Mouse (Mus musculus): ENCODE results near the gene Hip1. TPM values are rescaled to one million over a fixed set of nuclear protein-coding genes. Genes with fewer than 3 reads are reported as not detected.

The Hip1 gene
- total RNA-seq, 1 experiment: 42.9 TPM

DNA sequence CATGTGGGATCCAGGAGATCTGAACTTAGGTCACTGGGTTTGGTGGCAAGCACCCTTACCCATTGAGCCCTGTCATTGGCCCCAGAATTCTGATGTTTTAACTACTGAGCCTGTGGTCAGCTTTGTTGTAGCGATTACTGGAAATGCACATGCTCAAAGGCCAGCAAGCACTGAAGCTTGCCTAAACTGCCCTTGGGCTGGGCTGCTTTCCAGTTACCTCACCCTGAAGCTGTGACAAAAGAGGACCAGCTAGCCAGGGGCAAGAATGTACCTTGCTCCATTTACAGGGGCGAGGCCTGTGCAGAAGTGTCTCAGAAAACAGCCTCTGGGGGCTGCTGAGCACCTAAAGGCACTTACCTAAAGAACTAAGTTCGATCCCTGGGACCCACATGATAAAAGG, 51.8 kb downstream of the Hip1 start:
- no peaks in the 10 kb centered on the region for H3K9me3 ChIP-seq (ENCODE audit: control insufficient read depth, insufficient read depth, low read depth, low read length)
- H3K27ac ChIP-seq (ENCODE audit: insufficient read depth, low read depth, low read length, poor library complexity, severe bottlenecking): peak overlapping the region; percentile 56; the same call in 1 of the 2 replicates
- H3K4me1 ChIP-seq (ENCODE audit: control insufficient read depth in 2 of 2, insufficient read depth in 2 of 2, low read length in 2 of 2, poor library complexity in 1 of 2): peaks cover 6 to 25% of the 10 kb centered on the region in 2 experiments
- TF ChIP-seq ZC3H11A (IDR thresholded peaks at IDR 0.05; ENCODE audit: borderline replicate concordance, low read depth, low read length) (no peak), CHD2 (IDR thresholded peaks at IDR 0.05; ENCODE audit: low read depth, low read length) (no peak), ZNF384 (IDR thresholded peaks at IDR 0.05; ENCODE audit: low read depth, low read length) (no peak), HCFC1 (IDR thresholded peaks at IDR 0.05; ENCODE audit: borderline replicate concordance, insufficient read depth, low read length) (no peak), MAFK (IDR thresholded peaks at IDR 0.05; ENCODE audit: insufficient read depth, low read depth, low read length) (no peak)
- DNase-seq (ENCODE audit: low read depth, low spot score): peak; percentile 44
- no peak overlapping the region for H3K9ac ChIP-seq (ENCODE audit: insufficient read depth, low read depth, low read length, poor library complexity, severe bottlenecking)
- in situ Hi-C loops (cut with MboI; ENCODE audit: low sequenced_read_pairs in 2 of 2, unreplicated experiment in 2 of 2): no loop called here
- no peaks in the 10 kb centered on the region for H3K36me3 ChIP-seq (ENCODE audit: control insufficient read depth, insufficient read depth, low read length, poor library complexity, severe bottlenecking)
- no peak overlapping the region for H3K4me3 ChIP-seq (ENCODE audit: insufficient read depth in 1 of 2, low read depth in 1 of 2, low read length in 2 of 2, poor library complexity in 1 of 2, severe bottlenecking in 1 of 2)

DNA sequence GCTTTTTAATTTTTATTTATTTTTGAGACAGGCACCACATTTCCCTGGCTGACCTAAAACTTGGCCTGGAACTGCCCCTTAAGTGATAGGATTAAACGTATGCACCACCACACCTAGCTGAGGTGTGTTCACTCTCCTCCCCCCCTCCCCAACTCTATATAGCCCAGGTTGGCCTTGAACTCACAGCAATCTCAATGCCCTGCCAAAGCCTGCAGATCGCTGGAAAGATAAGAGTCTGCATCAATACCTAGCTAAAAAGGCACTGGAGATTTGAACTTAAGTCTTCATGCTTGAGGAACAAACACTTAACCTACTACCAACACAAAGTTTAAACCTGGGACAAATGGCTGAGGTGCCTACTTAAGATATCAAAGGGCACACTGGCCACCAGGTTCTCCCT, 52.8 kb downstream of the Hip1 start:
- Histone ChIP-seq H3K4me3 (ENCODE audit: insufficient read depth in 1 of 2, low read depth in 1 of 2, low read length in 2 of 2, poor library complexity in 1 of 2, severe bottlenecking in 1 of 2) (no peak overlapping the region), H3K4me1 (ENCODE audit: control insufficient read depth in 2 of 2, insufficient read depth in 2 of 2, low read length in 2 of 2, poor library complexity in 1 of 2) (peaks cover 8 to 28% of the 10 kb centered on the region in 2 experiments), H3K36me3 (ENCODE audit: control insufficient read depth, insufficient read depth, low read length, poor library complexity, severe bottlenecking) (peaks cover under 1% of the 10 kb centered on the region; the same call in 1 of the 2 replicates), H3K27ac (ENCODE audit: insufficient read depth, low read depth, low read length, poor library complexity, severe bottlenecking) (peak overlapping the region; percentile 56; the same call in 1 of the 2 replicates), H3K9me3 (ENCODE audit: control insufficient read depth, insufficient read depth, low read depth, low read length) (no peaks in the 10 kb centered on the region), H3K9ac (ENCODE audit: insufficient read depth, low read depth, low read length, poor library complexity, severe bottlenecking) (no peak overlapping the region; the same call in 1 of the 2 replicates)
- no peak for DNase-seq (ENCODE audit: low read depth, low spot score)
- TF ChIP-seq ZC3H11A (IDR thresholded peaks at IDR 0.05; ENCODE audit: borderline replicate concordance, low read depth, low read length): no peak
- TF ChIP-seq HCFC1 (IDR thresholded peaks at IDR 0.05; ENCODE audit: borderline replicate concordance, insufficient read depth, low read length): no peak
- TF ChIP-seq ZNF384 (IDR thresholded peaks at IDR 0.05; ENCODE audit: low read depth, low read length): no peak
- no peak for TF ChIP-seq CHD2 (IDR thresholded peaks at IDR 0.05; ENCODE audit: low read depth, low read length)
- no peak for TF ChIP-seq MAFK (IDR thresholded peaks at IDR 0.05; ENCODE audit: insufficient read depth, low read depth, low read length)
- in situ Hi-C loops (cut with MboI; ENCODE audit: low sequenced_read_pairs in 2 of 2, unreplicated experiment in 2 of 2): no loop called here

DNA sequence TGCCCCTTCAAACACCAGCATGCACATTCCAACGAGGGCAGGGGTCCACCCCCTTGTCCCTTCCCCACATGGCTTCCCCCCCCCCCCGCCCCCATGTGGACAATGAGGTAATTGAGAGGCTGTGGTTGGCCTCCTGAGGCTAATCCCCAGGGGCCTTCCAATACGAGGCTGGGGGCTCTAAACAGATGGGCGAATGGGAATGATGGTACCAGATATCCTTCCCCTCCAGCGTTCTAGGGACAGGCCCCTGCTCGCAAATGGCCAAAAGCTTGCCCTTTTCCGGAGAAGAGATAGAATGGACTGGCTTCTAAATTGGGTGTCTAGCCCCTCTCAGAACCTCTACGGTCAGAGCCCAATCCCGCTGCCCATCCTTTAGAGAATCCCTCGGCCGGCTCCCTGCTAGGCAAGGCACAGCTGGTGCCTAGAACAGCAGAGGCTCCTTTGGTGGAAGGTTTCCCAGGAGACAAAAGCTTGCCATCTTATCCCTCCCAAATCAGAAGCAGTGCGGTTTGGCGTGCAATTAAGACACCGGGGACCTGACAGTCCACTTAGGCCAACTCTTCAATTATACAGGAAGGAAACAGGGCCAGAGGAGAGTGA, 55.1 kb downstream of the Hip1 start:
- Histone ChIP-seq H3K9me3 (ENCODE audit: control insufficient read depth, insufficient read depth, low read depth, low read length) (no peaks in the 10 kb centered on the region), H3K27ac (ENCODE audit: insufficient read depth, low read depth, low read length, poor library complexity, severe bottlenecking) (peak overlapping the region; percentile 79), H3K36me3 (ENCODE audit: control insufficient read depth, insufficient read depth, low read length, poor library complexity, severe bottlenecking) (peaks cover 4% of the 10 kb centered on the region; the same call in 1 of the 2 replicates), H3K4me1 (ENCODE audit: control insufficient read depth in 2 of 2, insufficient read depth in 2 of 2, low read length in 2 of 2, poor library complexity in 1 of 2) (peaks cover 8 to 30% of the 10 kb centered on the region in 2 experiments), H3K4me3 (ENCODE audit: insufficient read depth in 1 of 2, low read depth in 1 of 2, low read length in 2 of 2, poor library complexity in 1 of 2, severe bottlenecking in 1 of 2) (peak overlapping the region; percentile 76 to 97), H3K9ac (ENCODE audit: insufficient read depth, low read depth, low read length, poor library complexity, severe bottlenecking) (peak overlapping the region; percentile 75)
- DNase-seq (ENCODE audit: low read depth, low spot score): no peak
- TF ChIP-seq ZC3H11A (IDR thresholded peaks at IDR 0.05; ENCODE audit: borderline replicate concordance, low read depth, low read length) (no peak), HCFC1 (IDR thresholded peaks at IDR 0.05; ENCODE audit: borderline replicate concordance, insufficient read depth, low read length) (no peak), ZNF384 (IDR thresholded peaks at IDR 0.05; ENCODE audit: low read depth, low read length) (no peak), CHD2 (IDR thresholded peaks at IDR 0.05; ENCODE audit: low read depth, low read length) (no peak), MAFK (IDR thresholded peaks at IDR 0.05; ENCODE audit: insufficient read depth, low read depth, low read length) (no peak)
- in situ Hi-C loops (cut with MboI; ENCODE audit: low sequenced_read_pairs in 2 of 2, unreplicated experiment in 2 of 2): no loop called here

DNA sequence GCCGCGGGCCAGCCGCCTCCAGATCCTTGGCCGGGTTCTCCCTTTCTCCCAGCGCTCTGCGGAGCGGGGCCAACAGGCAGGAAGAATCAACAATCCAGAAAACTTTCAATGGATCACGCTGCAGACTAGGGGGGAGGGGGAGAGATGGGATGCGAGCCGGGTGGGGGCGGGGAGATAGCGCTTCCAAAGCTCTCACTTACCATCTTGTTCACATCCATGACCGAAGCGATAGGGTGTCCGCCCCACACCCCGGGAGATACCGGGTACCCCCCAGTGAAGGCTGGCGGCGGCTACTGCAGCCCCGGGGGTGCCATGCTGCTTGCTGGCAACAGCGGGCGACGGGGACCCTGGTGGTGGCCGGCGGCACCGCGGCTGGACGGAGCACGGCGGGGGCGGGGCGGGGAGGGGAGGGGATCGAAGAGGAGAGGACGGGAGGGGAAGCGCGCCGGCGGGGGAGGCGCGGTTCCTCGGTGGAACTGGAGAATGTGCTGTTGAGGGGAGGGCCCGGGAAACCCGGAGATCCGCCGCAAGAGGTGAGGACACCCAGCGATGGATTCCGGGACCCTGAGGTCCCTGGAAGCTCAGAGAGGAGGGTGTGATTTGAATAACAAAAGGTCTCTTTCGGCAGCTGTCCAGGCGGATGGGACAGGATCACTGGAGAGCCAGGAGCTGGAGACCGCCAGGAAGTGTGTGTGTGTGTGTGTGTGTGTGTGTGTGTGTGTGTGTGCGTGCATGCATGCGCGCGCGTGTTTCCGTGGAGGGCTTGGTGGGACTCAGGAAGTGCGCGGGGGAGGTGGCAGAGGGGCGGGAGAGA, 55.8 kb downstream of the Hip1 start:
- peak; percentile 84 for DNase-seq (ENCODE audit: low read depth, low spot score)
- Histone ChIP-seq H3K27ac (ENCODE audit: insufficient read depth, low read depth, low read length, poor library complexity, severe bottlenecking) (peak overlapping the region; percentile 79), H3K9me3 (ENCODE audit: control insufficient read depth, insufficient read depth, low read depth, low read length) (no peaks in the 10 kb centered on the region), H3K4me3 (ENCODE audit: insufficient read depth in 1 of 2, low read depth in 1 of 2, low read length in 2 of 2, poor library complexity in 1 of 2, severe bottlenecking in 1 of 2) (peak overlapping the region; percentile 76 to 97), H3K4me1 (ENCODE audit: control insufficient read depth in 2 of 2, insufficient read depth in 2 of 2, low read length in 2 of 2, poor library complexity in 1 of 2) (peaks cover 8 to 30% of the 10 kb centered on the region in 2 experiments), H3K9ac (ENCODE audit: insufficient read depth, low read depth, low read length, poor library complexity, severe bottlenecking) (peak overlapping the region; percentile 75), H3K36me3 (ENCODE audit: control insufficient read depth, insufficient read depth, low read length, poor library complexity, severe bottlenecking) (peaks cover 4% of the 10 kb centered on the region; the same call in 1 of the 2 replicates)
- no peak for TF ChIP-seq MAFK (IDR thresholded peaks at IDR 0.05; ENCODE audit: insufficient read depth, low read depth, low read length)
- TF ChIP-seq CHD2 (IDR thresholded peaks at IDR 0.05; ENCODE audit: low read depth, low read length): no peak
- TF ChIP-seq HCFC1 (IDR thresholded peaks at IDR 0.05; ENCODE audit: borderline replicate concordance, insufficient read depth, low read length): no peak
- TF ChIP-seq ZC3H11A (IDR thresholded peaks at IDR 0.05; ENCODE audit: borderline replicate concordance, low read depth, low read length): no peak
- TF ChIP-seq ZNF384 (IDR thresholded peaks at IDR 0.05; ENCODE audit: low read depth, low read length): no peak
- in situ Hi-C loops (cut with MboI; ENCODE audit: low sequenced_read_pairs in 2 of 2, unreplicated experiment in 2 of 2): no loop called here
